Mouse (Mus musculus): Measurements from ENCODE around the gene Tmem258. TPM values are rescaled to one million over a fixed set of nuclear protein-coding genes. Genes with fewer than 3 reads are reported as not detected.

Gene Tmem258
- total RNA-seq, 2 experiments from 2014 or later = 55.9 to 64.2 TPM

GRCm38 (mm10) chr19:10186569-10186968 lies 17.2 kb upstream of the Tmem258 start:
- Histone ChIP-seq H3K27ac (no peak overlapping the region), H3K4me3 (no peak overlapping the region)
- no peak for TF ChIP-seq CTCF (IDR thresholded peaks at IDR 0.05)
- DNase-seq (ENCODE audit: extremely low spot score in 1 of 2, low spot score in 2 of 2) = no peak
- intact Hi-C loops (cut with DNase I) = no loop called here

DNA sequence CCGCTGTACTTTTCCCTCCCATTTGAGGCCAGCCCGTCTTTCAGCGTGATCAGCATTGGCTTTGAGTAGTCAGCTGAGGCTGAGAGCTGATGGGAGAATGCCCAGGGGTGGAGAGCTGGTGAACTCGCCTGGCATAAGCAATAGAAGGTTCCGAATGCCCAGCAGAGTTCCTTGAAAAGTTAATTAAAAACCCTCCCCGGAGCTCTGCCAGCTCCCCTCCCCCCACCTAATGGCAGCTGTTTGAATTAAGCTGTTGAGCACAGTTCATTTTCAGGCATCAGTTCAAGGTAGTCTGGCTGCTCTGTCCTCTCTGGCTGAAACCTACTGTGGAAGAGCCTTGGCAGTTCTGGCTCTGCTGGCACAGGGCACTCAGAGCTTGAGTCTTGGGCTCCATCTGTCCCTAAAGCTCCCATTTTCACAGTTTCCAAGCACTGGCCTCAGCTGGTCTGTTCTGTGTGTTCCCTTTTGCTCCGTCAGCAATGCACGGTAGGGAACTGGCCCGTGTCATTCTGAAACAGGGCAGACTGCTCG lies 15.5 kb upstream of the Tmem258 start:
- intact Hi-C loops (cut with DNase I) = loop anchor here (1.0 kb wide), 1 partner anchor 88 kb away; no protein-coding TSS in a partner anchor
- H3K4me3 ChIP-seq = no peak overlapping the region
- DNase-seq (ENCODE audit: extremely low spot score in 1 of 2, low spot score in 2 of 2) = peak; percentile 32 to 73
- TF ChIP-seq CTCF (IDR thresholded peaks at IDR 0.05) = no peak
- H3K27ac ChIP-seq = peak overlapping the region; percentile 37

DNA sequence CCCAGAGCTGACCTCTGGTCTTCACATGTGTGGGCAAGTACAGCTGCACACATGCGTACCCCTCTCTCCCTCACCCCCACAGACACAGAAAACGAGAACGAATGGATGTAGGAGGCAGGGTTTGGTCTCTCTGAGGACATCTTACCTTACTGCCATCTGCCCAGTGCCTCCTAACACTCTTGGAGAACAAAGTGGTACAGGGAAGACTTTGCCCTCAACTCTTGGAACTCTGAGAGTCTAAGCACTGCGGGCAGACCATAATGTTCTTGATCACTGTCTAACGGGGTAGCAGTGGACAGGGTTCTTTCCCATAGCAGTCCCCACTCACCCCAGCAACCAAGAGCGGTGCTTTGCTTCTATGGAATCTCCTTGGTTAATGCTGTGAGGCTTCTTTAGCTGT lies 14.8 kb upstream of the Tmem258 start:
- intact Hi-C loops (cut with DNase I) = no loop called here
- no peak for DNase-seq (ENCODE audit: extremely low spot score in 1 of 2, low spot score in 2 of 2)
- TF ChIP-seq CTCF (IDR thresholded peaks at IDR 0.05) = no peak
- H3K27ac ChIP-seq = peak overlapping the region; percentile 37
- H3K4me3 ChIP-seq = no peak overlapping the region

DNA sequence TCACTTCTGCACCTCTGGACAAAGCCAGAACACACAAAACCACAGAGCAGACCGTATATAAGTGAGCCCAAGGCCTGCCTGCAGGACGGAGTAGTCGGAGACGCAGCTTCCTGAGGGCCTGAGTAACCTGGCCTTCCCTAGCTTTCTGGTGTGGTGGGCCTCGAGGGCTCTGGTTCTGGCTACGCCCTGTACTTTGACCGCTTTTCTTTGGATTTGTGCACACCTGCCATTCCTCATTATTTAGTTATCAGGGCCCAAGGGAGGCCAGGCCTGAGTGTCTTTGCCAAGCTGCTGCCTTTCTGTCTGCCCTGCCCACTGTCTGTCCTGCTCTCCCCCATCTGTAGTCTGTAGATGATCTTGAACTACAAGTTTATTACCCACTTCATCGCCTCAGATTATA lies 13.9 kb upstream of the Tmem258 start:
- DNase-seq (ENCODE audit: extremely low spot score in 1 of 2, low spot score in 2 of 2) = no peak
- no peak overlapping the region for H3K27ac ChIP-seq
- intact Hi-C loops (cut with DNase I) = loop anchor here (10.0 kb wide), 2 partner anchors 125 to 965 kb away; no protein-coding TSS in a partner anchor
- no peak for TF ChIP-seq CTCF (IDR thresholded peaks at IDR 0.05)
- no peak overlapping the region for H3K4me3 ChIP-seq

GRCm38 (mm10) chr19:10190796-10191195 lies 13.0 kb upstream of the Tmem258 start:
- no peak overlapping the region for H3K27ac ChIP-seq
- TF ChIP-seq CTCF (IDR thresholded peaks at IDR 0.05) = peak; percentile 81
- peak; percentile 65 to 77 for DNase-seq (ENCODE audit: extremely low spot score in 1 of 2, low spot score in 2 of 2)
- no peak overlapping the region for H3K4me3 ChIP-seq
- intact Hi-C loops (cut with DNase I) = loop anchor here (10.0 kb wide), 2 partner anchors 126 to 966 kb away; no protein-coding TSS in a partner anchor

DNA sequence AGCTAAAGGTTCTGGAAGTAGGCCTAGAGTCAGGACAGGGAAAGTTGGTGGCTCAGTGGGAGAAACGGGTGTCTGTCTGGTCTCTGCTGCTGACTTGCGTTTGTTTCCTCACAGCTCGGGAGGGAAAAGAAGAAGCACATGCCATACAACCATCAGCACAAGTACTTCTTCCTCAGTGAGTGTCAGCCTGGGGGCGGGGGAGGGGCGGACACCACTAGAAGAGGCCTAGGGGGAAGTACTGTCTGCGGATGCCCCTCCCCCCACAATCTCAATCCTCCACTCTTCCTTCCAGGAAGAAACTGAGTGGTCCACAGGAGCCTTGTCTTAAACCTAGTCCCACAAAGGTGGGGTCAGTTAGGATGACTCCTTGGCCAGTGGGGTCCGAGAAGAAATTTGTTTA lies 12.5 kb upstream of the Tmem258 start:
- no peak for TF ChIP-seq CTCF (IDR thresholded peaks at IDR 0.05)
- DNase-seq (ENCODE audit: extremely low spot score in 1 of 2, low spot score in 2 of 2) = no peak
- H3K4me3 ChIP-seq = no peak overlapping the region
- intact Hi-C loops (cut with DNase I) = loop anchor here (10.0 kb wide), 2 partner anchors 127 to 967 kb away; no protein-coding TSS in a partner anchor
- H3K27ac ChIP-seq = no peak overlapping the region

DNA sequence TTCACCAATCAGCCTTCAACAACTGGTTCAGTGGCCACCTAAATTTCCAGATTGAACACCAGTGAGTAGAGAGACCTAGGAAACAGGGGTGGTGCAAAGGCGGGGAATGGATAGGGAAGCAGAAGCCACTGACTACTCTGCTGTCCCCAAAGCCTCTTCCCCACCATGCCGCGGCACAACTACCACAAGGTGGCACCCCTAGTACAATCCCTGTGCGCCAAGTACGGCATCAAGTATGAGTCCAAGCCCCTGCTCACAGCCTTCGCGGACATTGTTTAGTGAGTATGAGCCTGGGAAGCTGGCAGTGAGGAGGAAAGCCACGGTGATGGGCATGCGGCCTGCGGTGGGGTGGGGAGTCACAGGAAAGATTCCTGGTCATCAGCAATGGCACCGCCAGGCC lies 9.5 kb upstream of the Tmem258 start:
- DNase-seq (ENCODE audit: extremely low spot score in 1 of 2, low spot score in 2 of 2) = no peak
- intact Hi-C loops (cut with DNase I) = loop anchor here (10.0 kb wide), 2 partner anchors 130 to 970 kb away; no protein-coding TSS in a partner anchor
- TF ChIP-seq CTCF (IDR thresholded peaks at IDR 0.05) = peak; percentile 15
- no peak overlapping the region for H3K27ac ChIP-seq
- no peak overlapping the region for H3K4me3 ChIP-seq

DNA sequence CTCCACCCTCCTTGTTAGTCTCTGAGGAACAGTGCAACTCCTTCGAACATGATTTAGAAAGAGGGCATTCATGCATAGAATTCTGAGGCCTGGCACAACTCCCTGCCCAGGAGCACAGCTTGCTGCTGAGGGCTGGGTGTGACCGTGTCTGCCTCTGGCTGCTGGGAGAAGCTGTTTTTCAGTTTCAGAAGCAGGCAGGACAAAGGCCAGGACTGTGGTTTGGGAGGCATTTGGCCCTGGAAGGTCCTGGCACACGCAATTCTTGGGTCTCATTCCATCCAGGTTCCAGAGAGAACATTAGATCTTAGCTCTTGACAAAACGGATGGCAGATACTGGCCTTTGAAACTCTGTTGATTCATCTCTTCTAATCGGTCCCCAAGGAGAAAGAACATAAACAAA lies 8.6 kb upstream of the Tmem258 start:
- TF ChIP-seq CTCF (IDR thresholded peaks at IDR 0.05) = no peak
- intact Hi-C loops (cut with DNase I) = loop anchor here (5.0 to 10.0 kb wide), 3 partner anchors 130 to 970 kb away; no protein-coding TSS in a partner anchor

DNA sequence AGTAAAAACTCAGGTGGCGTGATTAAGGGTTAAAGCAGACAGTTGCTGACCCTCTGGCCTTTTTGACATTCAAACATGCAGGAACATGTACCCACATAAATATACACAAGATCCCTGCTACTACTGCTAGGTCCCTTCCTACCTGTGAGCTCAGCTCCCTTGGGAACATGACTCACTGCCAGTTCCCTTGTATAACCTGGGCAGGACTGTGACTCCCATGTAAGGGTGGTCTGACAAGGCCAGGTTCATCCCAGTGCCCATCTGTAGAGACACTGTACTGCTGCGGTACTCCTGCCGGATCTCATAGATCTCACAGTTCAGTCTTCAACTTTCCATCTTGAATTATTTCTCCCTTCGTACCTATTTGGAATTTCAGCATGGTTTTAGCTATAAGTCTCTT lies 6.7 kb upstream of the Tmem258 start:
- no peak overlapping the region for H3K4me3 ChIP-seq
- DNase-seq (ENCODE audit: extremely low spot score in 1 of 2, low spot score in 2 of 2) = no peak
- intact Hi-C loops (cut with DNase I) = loop anchor here (5.0 to 10.0 kb wide), 3 partner anchors 132 to 972 kb away; no protein-coding TSS in a partner anchor
- no peak overlapping the region for H3K27ac ChIP-seq
- TF ChIP-seq CTCF (IDR thresholded peaks at IDR 0.05) = no peak

More for the DNA sequence above, 8.6 kb upstream of the Tmem258 start:
- DNase-seq (ENCODE audit: extremely low spot score in 1 of 2, low spot score in 2 of 2) = no peak
- no peak overlapping the region for H3K27ac ChIP-seq
- no peak overlapping the region for H3K4me3 ChIP-seq

GRCm38 (mm10) chr19:10198286-10198685 lies 5.5 kb upstream of the Tmem258 start:
- no peak overlapping the region for H3K4me3 ChIP-seq
- no peak for DNase-seq (ENCODE audit: extremely low spot score in 1 of 2, low spot score in 2 of 2)
- H3K27ac ChIP-seq = no peak overlapping the region
- intact Hi-C loops (cut with DNase I) = loop anchor here (5.0 to 10.0 kb wide), 3 partner anchors 133 to 973 kb away; no protein-coding TSS in a partner anchor
- TF ChIP-seq CTCF (IDR thresholded peaks at IDR 0.05) = no peak

DNA sequence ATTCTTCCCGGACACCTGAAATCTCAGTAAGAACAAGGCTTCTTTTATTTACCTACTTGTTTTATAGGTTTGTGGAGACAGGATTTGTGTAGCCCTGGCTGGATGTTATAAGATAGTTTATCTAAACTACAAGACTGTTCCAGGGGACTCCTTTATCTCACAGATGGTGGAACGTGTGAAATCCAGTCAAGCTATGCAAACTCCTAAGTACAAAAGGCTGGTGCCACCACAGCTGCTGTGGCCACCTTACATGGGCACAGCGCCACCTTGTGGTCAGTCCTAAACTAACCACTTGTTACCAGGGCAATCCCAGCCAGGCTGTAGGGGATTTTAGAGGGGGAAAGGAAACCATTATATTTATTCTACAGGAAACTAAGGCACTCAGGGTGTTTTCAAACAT lies 5.1 kb upstream of the Tmem258 start:
- peak; percentile 90 for TF ChIP-seq CTCF (IDR thresholded peaks at IDR 0.05)
- no peak overlapping the region for H3K4me3 ChIP-seq
- intact Hi-C loops (cut with DNase I) = loop anchor here (1.0 to 10.0 kb wide), 4 partner anchors 134 to 974 kb away; no protein-coding TSS in a partner anchor
- H3K27ac ChIP-seq = no peak overlapping the region
- peak; percentile 80 to 85 for DNase-seq (ENCODE audit: extremely low spot score in 1 of 2, low spot score in 2 of 2)

- Histone ChIP-seq H3K4me3 (peak overlapping the region; percentile 67), H3K27ac (peak overlapping the region; percentile 99)
- no peak for DNase-seq (ENCODE audit: extremely low spot score in 1 of 2, low spot score in 2 of 2)
- no peak for TF ChIP-seq CTCF (IDR thresholded peaks at IDR 0.05)
- intact Hi-C loops (cut with DNase I) = loop anchor here (5.0 kb wide), 1 partner anchor 161 kb away; the partner anchor contains the start of gene Fads3
These were observed 517 bp upstream of the Tmem258 start for GRCm38 (mm10) chr19:10203146-10203847.

Data from left cerebral cortex, adult 2 months (tissue).